Mouse (Mus musculus): ENCODE results near the gene Hcn2. TPM values are rescaled to one million over a fixed set of nuclear protein-coding genes. Genes with fewer than 3 reads are reported as not detected.

Hcn2 gene
- polyA plus RNA-seq, 1 experiment from 2014 or later: 0.08 TPM

GRCm38 (mm10) chr10:79704970-79705360 lies 11.5 kb upstream of the Hcn2 start:
- 8% methylated on average over 10 of the region's 10 CpGs for WGBS
- peaks cover 59% of the 10 kb centered on the region for H3K4me1 ChIP-seq (replicated peaks)
- H3K27ac ChIP-seq: peak overlapping the region; percentile 97
- H3K36me3 ChIP-seq: peaks cover 42% of the 10 kb centered on the region
- H3K27me3 ChIP-seq (ENCODE audit: insufficient read depth, poor library complexity, severe bottlenecking): no peaks in the 10 kb centered on the region
- no peaks in the 10 kb centered on the region for H3K9me3 ChIP-seq
- H3K4me3 ChIP-seq: peak overlapping the region; percentile 87
- DNase-seq (ENCODE audit: low spot score): no peak

GRCm38 (mm10) chr10:79705951-79706350 lies 10.5 kb upstream of the Hcn2 start:
- Histone ChIP-seq H3K36me3 (peaks cover 52% of the 10 kb centered on the region), H3K4me3 (peak overlapping the region; percentile 87), H3K4me1 (replicated peaks) (peaks cover 55% of the 10 kb centered on the region), H3K27ac (peak overlapping the region; percentile 97), H3K9me3 (no peaks in the 10 kb centered on the region), H3K27me3 (ENCODE audit: insufficient read depth, poor library complexity, severe bottlenecking) (no peaks in the 10 kb centered on the region)
- no peak for DNase-seq (ENCODE audit: low spot score)
- WGBS: 83% methylated on average over 5 of the region's 5 CpGs

GRCm38 (mm10) chr10:79706406-79707094 lies 9.9 kb upstream of the Hcn2 start:
- 82% methylated on average over 5 of the region's 5 CpGs for WGBS
- Histone ChIP-seq H3K27ac (peak overlapping the region; percentile 97), H3K27me3 (ENCODE audit: insufficient read depth, poor library complexity, severe bottlenecking) (no peaks in the 10 kb centered on the region), H3K4me1 (replicated peaks) (peaks cover 49% of the 10 kb centered on the region), H3K4me3 (peak overlapping the region; percentile 87), H3K9me3 (no peaks in the 10 kb centered on the region), H3K36me3 (peaks cover 58% of the 10 kb centered on the region)
- DNase-seq (ENCODE audit: low spot score): no peak

GRCm38 (mm10) chr10:79707162-79707561 lies 9.3 kb upstream of the Hcn2 start:
- Histone ChIP-seq H3K4me3 (peak overlapping the region; percentile 87), H3K9me3 (no peaks in the 10 kb centered on the region), H3K36me3 (peaks cover 64% of the 10 kb centered on the region), H3K27me3 (ENCODE audit: insufficient read depth, poor library complexity, severe bottlenecking) (no peaks in the 10 kb centered on the region), H3K27ac (no peak overlapping the region), H3K4me1 (replicated peaks) (peaks cover 45% of the 10 kb centered on the region)
- 81% methylated on average over 1 of the region's 1 CpGs for WGBS
- no peak for DNase-seq (ENCODE audit: low spot score)

GRCm38 (mm10) chr10:79707759-79708158 lies 8.7 kb upstream of the Hcn2 start:
- peaks cover 46% of the 10 kb centered on the region for H3K4me1 ChIP-seq (replicated peaks)
- H3K4me3 ChIP-seq: peak overlapping the region; percentile 87; the same call in 1 of the 2 replicates
- WGBS: 76% methylated on average over 4 of the region's 4 CpGs
- no peak overlapping the region for H3K27ac ChIP-seq
- no peaks in the 10 kb centered on the region for H3K27me3 ChIP-seq (ENCODE audit: insufficient read depth, poor library complexity, severe bottlenecking)
- no peak for DNase-seq (ENCODE audit: low spot score)
- H3K9me3 ChIP-seq: no peaks in the 10 kb centered on the region
- H3K36me3 ChIP-seq: peaks cover 69% of the 10 kb centered on the region

- Histone ChIP-seq H3K9me3 (no peaks in the 10 kb centered on the region), H3K4me3 (peak overlapping the region; percentile 14; the same call in 1 of the 2 replicates), H3K27ac (no peak overlapping the region), H3K27me3 (ENCODE audit: insufficient read depth, poor library complexity, severe bottlenecking) (no peaks in the 10 kb centered on the region), H3K36me3 (peaks cover 69% of the 10 kb centered on the region), H3K4me1 (replicated peaks) (peaks cover 49% of the 10 kb centered on the region)
- 92% methylated on average over 21 of the region's 21 CpGs for WGBS
- no peak for DNase-seq (ENCODE audit: low spot score)
Measured at GRCm38 (mm10) chr10:79708668-79709067, 7.8 kb upstream of the Hcn2 start.

GRCm38 (mm10) chr10:79709307-79709706 lies 7.1 kb upstream of the Hcn2 start:
- Histone ChIP-seq H3K27ac (0 out of 2 replicates have a peak overlapping the region, but pooled peaks have one; percentile 16), H3K36me3 (peaks cover 69% of the 10 kb centered on the region), H3K4me1 (replicated peaks) (peaks cover 43% of the 10 kb centered on the region), H3K27me3 (ENCODE audit: insufficient read depth, poor library complexity, severe bottlenecking) (peaks cover 5% of the 10 kb centered on the region; the same call in 1 of the 2 replicates), H3K4me3 (peak overlapping the region; percentile 14; the same call in 1 of the 2 replicates), H3K9me3 (no peaks in the 10 kb centered on the region)
- DNase-seq (ENCODE audit: low spot score): no peak
- 78% methylated on average over 7 of the region's 7 CpGs for WGBS

GRCm38 (mm10) chr10:79712029-79712428 lies 4.4 kb upstream of the Hcn2 start:
- Histone ChIP-seq H3K4me3 (no peak overlapping the region), H3K36me3 (peaks cover 56% of the 10 kb centered on the region), H3K27me3 (ENCODE audit: insufficient read depth, poor library complexity, severe bottlenecking) (peaks cover 32% of the 10 kb centered on the region), H3K9me3 (no peaks in the 10 kb centered on the region), H3K4me1 (replicated peaks) (peaks cover 30% of the 10 kb centered on the region), H3K27ac (no peak overlapping the region)
- DNase-seq (ENCODE audit: low spot score): no peak
- 95% methylated on average over 1 of the region's 1 CpGs for WGBS

GRCm38 (mm10) chr10:79712499-79713126 lies 3.8 kb upstream of the Hcn2 start:
- Histone ChIP-seq H3K27ac (no peak overlapping the region), H3K9me3 (no peaks in the 10 kb centered on the region), H3K4me1 (replicated peaks) (peaks cover 30% of the 10 kb centered on the region), H3K27me3 (ENCODE audit: insufficient read depth, poor library complexity, severe bottlenecking) (peaks cover 38% of the 10 kb centered on the region), H3K4me3 (no peak overlapping the region), H3K36me3 (peaks cover 50% of the 10 kb centered on the region)
- WGBS: 13% methylated on average over 6 of the region's 6 CpGs
- DNase-seq (ENCODE audit: low spot score): peak; percentile 81

- WGBS: 47% methylated on average over 1 of the region's 1 CpGs
- no peaks in the 10 kb centered on the region for H3K9me3 ChIP-seq
- H3K27ac ChIP-seq: no peak overlapping the region
- peaks cover 44% of the 10 kb centered on the region for H3K27me3 ChIP-seq (ENCODE audit: insufficient read depth, poor library complexity, severe bottlenecking)
- H3K36me3 ChIP-seq: peaks cover 45% of the 10 kb centered on the region
- H3K4me1 ChIP-seq (replicated peaks): peaks cover 30% of the 10 kb centered on the region
- H3K4me3 ChIP-seq: no peak overlapping the region
- DNase-seq (ENCODE audit: low spot score): no peak
Measured at GRCm38 (mm10) chr10:79713163-79713562, 3.3 kb upstream of the Hcn2 start.

- Histone ChIP-seq H3K9me3 (no peaks in the 10 kb centered on the region), H3K27ac (no peak overlapping the region), H3K4me1 (replicated peaks) (peaks cover 25% of the 10 kb centered on the region), H3K36me3 (peaks cover 27% of the 10 kb centered on the region), H3K27me3 (ENCODE audit: insufficient read depth, poor library complexity, severe bottlenecking) (peaks cover 62% of the 10 kb centered on the region), H3K4me3 (no peak overlapping the region)
- 65% methylated on average over 4 of the region's 4 CpGs for WGBS
- no peak for DNase-seq (ENCODE audit: low spot score)
Measured at GRCm38 (mm10) chr10:79714996-79715395, 1.4 kb upstream of the Hcn2 start.

- DNase-seq (ENCODE audit: low spot score): no peak
- H3K27ac ChIP-seq: peak overlapping the region; percentile 64
Measured at GRCm38 (mm10) chr10:79716988-79717355, 538 bp downstream of the Hcn2 start.

GRCm38 (mm10) chr10:79717640-79718357 lies 1.4 kb downstream of the Hcn2 start:
- peak overlapping the region; percentile 68 for H3K4me3 ChIP-seq
- WGBS: 6% methylated on average over 43 of the region's 43 CpGs
- peak; percentile 76 for DNase-seq (ENCODE audit: low spot score)
- peaks cover 64% of the 10 kb centered on the region for H3K27me3 ChIP-seq (ENCODE audit: insufficient read depth, poor library complexity, severe bottlenecking)
- no peaks in the 10 kb centered on the region for H3K36me3 ChIP-seq
- H3K9me3 ChIP-seq: no peaks in the 10 kb centered on the region
- H3K27ac ChIP-seq: no peak overlapping the region
- H3K4me1 ChIP-seq (replicated peaks): peaks cover 28% of the 10 kb centered on the region

More at GRCm38 (mm10) chr10:79716988-79717355, 538 bp downstream of the Hcn2 start:
- H3K27me3 ChIP-seq (ENCODE audit: insufficient read depth, poor library complexity, severe bottlenecking): peaks cover 64% of the 10 kb centered on the region
- peaks cover 25% of the 10 kb centered on the region for H3K4me1 ChIP-seq (replicated peaks)
- peaks cover 7% of the 10 kb centered on the region; the same call in 1 of the 2 replicates for H3K36me3 ChIP-seq
- peak overlapping the region; percentile 68 for H3K4me3 ChIP-seq
- WGBS: under 1% methylated on average over 44 of the region's 44 CpGs
- H3K9me3 ChIP-seq: no peaks in the 10 kb centered on the region

Data from hindbrain, embryonic 10.5 days (tissue).